In genomic region chr14:78650379-78651095, GRCm38 (mm10) we compare ENCODE assay signal across 19 mouse cellular contexts.
DNase-seq lines count a peak whose midpoint lies in the region; ATAC-seq and TF ChIP-seq lines count a peak whose summit lies in the region.
"Had no signal": no experiment of that assay in that cellular context is flagged by ENCODE, and none has a peak within 500 bp of the region (broad histone marks: within the 10 kb centered on the region; RNA-seq: fewer than 3 reads in every experiment).

No protein-coding gene starts in this region.

- H3K36me3 ChIP-seq in hindbrain, postnatal 0 days (ENCODE audit: insufficient read depth, low read length) = peaks cover 4% of the 10 kb centered on the region; the same call in 1 of the 2 replicates
- H3K36me3 ChIP-seq in hindbrain, embryonic 10.5 days = no peaks in the 10 kb centered on the region
- no peaks in the 10 kb centered on the region; the same call in 1 of the 2 replicates for H3K36me3 ChIP-seq in liver, postnatal 0 days (replicated peaks; ENCODE audit: insufficient read depth, low read length)
- no peaks in the 10 kb centered on the region for H3K36me3 ChIP-seq in liver, embryonic 11.5 days (ENCODE audit: control insufficient read depth, insufficient read depth, low read length)
- no peaks in the 10 kb centered on the region for H3K36me3 ChIP-seq in megakaryocyte, embryonic 14.5 days (replicated peaks; ENCODE audit: low read length)
- H3K36me3 ChIP-seq: liver, embryonic 12.5 days had no signal

- H3K27me3 ChIP-seq in hindbrain, postnatal 0 days (ENCODE audit: insufficient read depth, low read length) = no peaks in the 10 kb centered on the region
- no peaks in the 10 kb centered on the region for H3K27me3 ChIP-seq in hindbrain, embryonic 10.5 days (ENCODE audit: insufficient read depth, poor library complexity, severe bottlenecking)
- H3K27me3 ChIP-seq in liver, postnatal 0 days (ENCODE audit: insufficient read depth, low read length) = no peaks in the 10 kb centered on the region
- no peaks in the 10 kb centered on the region for H3K27me3 ChIP-seq in liver, embryonic 11.5 days (replicated peaks; ENCODE audit: control insufficient read depth, insufficient read depth, low read length)
- peaks cover 2% of the 10 kb centered on the region for H3K27me3 ChIP-seq in megakaryocyte, embryonic 14.5 days (replicated peaks)
- H3K27me3 ChIP-seq: forebrain, embryonic 13.5 days; liver, embryonic 12.5 days had no signal

- H3K4me3 ChIP-seq in hindbrain, postnatal 0 days (ENCODE audit: low read length) = no peak overlapping the region
- no peak overlapping the region for H3K4me3 ChIP-seq in hindbrain, embryonic 10.5 days
- 0 out of 2 replicates have a peak overlapping the region, but pooled peaks have one; percentile 0 for H3K4me3 ChIP-seq in liver, postnatal 0 days (ENCODE audit: low read depth, low read length)
- H3K4me3 ChIP-seq in liver, embryonic 11.5 days (ENCODE audit: low read depth, low read length) = no peak overlapping the region
- H3K4me3 ChIP-seq in megakaryocyte, embryonic 14.5 days (replicated peaks) = peak overlapping the region; percentile 42
- H3K4me3 ChIP-seq: forebrain, embryonic 13.5 days; liver, embryonic 12.5 days had no signal

- no peaks in the 10 kb centered on the region for H3K4me1 ChIP-seq in hindbrain, postnatal 0 days (ENCODE audit: insufficient read depth, low read length)
- 0 out of 2 replicates have a peak, but pooled peaks cover 7% of the 10 kb centered on the region for H3K4me1 ChIP-seq in hindbrain, embryonic 10.5 days (replicated peaks)
- H3K4me1 ChIP-seq in liver, postnatal 0 days (ENCODE audit: insufficient read depth) = no peaks in the 10 kb centered on the region
- no peaks in the 10 kb centered on the region for H3K4me1 ChIP-seq in liver, embryonic 11.5 days (replicated peaks; ENCODE audit: control insufficient read depth, insufficient read depth, low read length)
- peaks cover 3% of the 10 kb centered on the region; the same call in 1 of the 2 replicates for H3K4me1 ChIP-seq in megakaryocyte, embryonic 14.5 days
- H3K4me1 ChIP-seq: forebrain, embryonic 13.5 days; liver, embryonic 12.5 days had no signal

- no peak overlapping the region for H3K27ac ChIP-seq in hindbrain, postnatal 0 days
- no peak overlapping the region for H3K27ac ChIP-seq in hindbrain, embryonic 10.5 days
- 0 out of 2 replicates have a peak overlapping the region, but pooled peaks have one; percentile 22 for H3K27ac ChIP-seq in liver, postnatal 0 days (ENCODE audit: low read depth)
- no peak overlapping the region for H3K27ac ChIP-seq in liver, embryonic 11.5 days (ENCODE audit: low read depth, low read length)
- H3K27ac ChIP-seq: forebrain, embryonic 13.5 days; liver, embryonic 12.5 days had no signal

- DNase-seq in hindbrain, postnatal 0 days (ENCODE audit: low spot score) = no peak
- DNase-seq in hindbrain, embryonic 10.5 days (ENCODE audit: low spot score) = no peak
- peak; percentile 23 for DNase-seq in liver, postnatal 0 days
- no peak for DNase-seq in liver, embryonic 11.5 days (ENCODE audit: low spot score)
- DNase-seq in brain, adult 2 months (ENCODE audit: low read depth, low spot score) = peak; percentile 66
- DNase-seq in thymus, adult 18-20 months = no peak
- DNase-seq in cerebellum, postnatal 25 days = no peak
- DNase-seq: adrenal gland, adult 8-10 months; cerebellum, adult 8-10 months; embryo, embryonic 11 days; heart, postnatal 10 days; kidney, adult 2 months; lung, postnatal 36 days; midbrain, embryonic 14.5 days; right cerebral cortex, postnatal 4 days had no signal

- H3K4me2 ChIP-seq in hindbrain, postnatal 0 days (ENCODE audit: low read depth, low read length) = no peak overlapping the region
- no peak overlapping the region for H3K4me2 ChIP-seq in liver, postnatal 0 days (ENCODE audit: low read depth, low read length)
- no peak overlapping the region for H3K4me2 ChIP-seq in liver, embryonic 11.5 days
- H3K4me2 ChIP-seq: forebrain, embryonic 13.5 days; liver, embryonic 12.5 days had no signal

- WGBS in hindbrain, postnatal 0 days = 63% methylated on average over 9 of the region's 9 CpGs
- 80% methylated on average over 9 of the region's 9 CpGs for WGBS in hindbrain, embryonic 10.5 days
- 59% methylated on average over 9 of the region's 9 CpGs for WGBS in liver, postnatal 0 days (ENCODE audit: insufficient replicate concordance)
- 78% methylated on average over 9 of the region's 9 CpGs for WGBS in liver, embryonic 11.5 days

- no peak for ATAC-seq in hindbrain, postnatal 0 days
- ATAC-seq in liver, postnatal 0 days = 0 out of 2 replicates have a peak, but pooled peaks have one; percentile 43
- no peak for ATAC-seq in liver, embryonic 11.5 days (replicated peaks; ENCODE audit: low FRiP score)
- ATAC-seq: CD4-positive, CD25-positive, alpha-beta regulatory T cell, adult 4 months; forebrain, embryonic 13.5 days; liver, embryonic 12.5 days had no signal

- TF ChIP-seq CTCF in hindbrain, postnatal 0 days (IDR thresholded peaks at IDR 0.05; ENCODE audit: low read depth) = peak; percentile 12; the same call in 1 of the 2 replicates
- TF ChIP-seq CTCF in liver, postnatal 0 days (IDR thresholded peaks at IDR 0.05; ENCODE audit: low read depth) = peak; percentile 12; the same call in 1 of the 2 replicates

- no peaks in the 10 kb centered on the region for H3K9me3 ChIP-seq in hindbrain, postnatal 0 days (ENCODE audit: low read length)
- H3K9me3 ChIP-seq in hindbrain, embryonic 10.5 days = no peaks in the 10 kb centered on the region
- H3K9me3 ChIP-seq in liver, postnatal 0 days (ENCODE audit: low read length) = no peaks in the 10 kb centered on the region
- no peaks in the 10 kb centered on the region for H3K9me3 ChIP-seq in liver, embryonic 11.5 days (ENCODE audit: control insufficient read depth, low read length)
- no peaks in the 10 kb centered on the region for H3K9me3 ChIP-seq in megakaryocyte, embryonic 14.5 days
- H3K9me3 ChIP-seq: forebrain, embryonic 13.5 days; liver, embryonic 12.5 days had no signal

- TF ChIP-seq EP300 in liver, postnatal 0 days (IDR thresholded peaks at IDR 0.05; ENCODE audit: low read depth) = no peak

- no peak overlapping the region for H3K9ac ChIP-seq in hindbrain, postnatal 0 days (replicated peaks; ENCODE audit: low read length)
- H3K9ac ChIP-seq in liver, postnatal 0 days (replicated peaks) = no peak overlapping the region
- H3K9ac ChIP-seq in liver, embryonic 11.5 days (ENCODE audit: low read depth, low read length) = no peak overlapping the region
- H3K9ac ChIP-seq: forebrain, embryonic 13.5 days; liver, embryonic 12.5 days had no signal

Comparison
In these comparisons a context has a peak if more than half of its experiments do, and no peak if none do; other contexts are left out.
1. DNase-seq: peak in liver, postnatal 0 days (single experiment) and brain, adult 2 months (single experiment); none in hindbrain, postnatal 0 days (single experiment), hindbrain, embryonic 10.5 days (single experiment), liver, embryonic 11.5 days (single experiment), thymus, adult 18-20 months (0 of 2) and cerebellum, postnatal 25 days (0 of 2).
2. H3K4me3 ChIP-seq: peak in liver, postnatal 0 days (single experiment) and megakaryocyte, embryonic 14.5 days (single experiment); none in hindbrain, postnatal 0 days (single experiment), hindbrain, embryonic 10.5 days (single experiment) and liver, embryonic 11.5 days (single experiment).